Mouse (Mus musculus): Measurements from ENCODE around the gene Ahdc1. TPM values are rescaled to one million over a fixed set of nuclear protein-coding genes. Genes with fewer than 3 reads are reported as not detected.

The Ahdc1 gene
- total RNA-seq, 1 experiment from 2014 or later = 7.2 TPM

GRCm38 (mm10) chr4:133043798-133044646 lies 33.0 kb downstream of the Ahdc1 start:
- ATAC-seq (replicated peaks in 1 of 2; ENCODE audit: insufficient read depth in 1 of 2, low FRiP score in 2 of 2, low TSS enrichment in 1 of 2, low read depth in 1 of 2, poor library complexity in 2 of 2, severe bottlenecking in 2 of 2) = no peak

DNA sequence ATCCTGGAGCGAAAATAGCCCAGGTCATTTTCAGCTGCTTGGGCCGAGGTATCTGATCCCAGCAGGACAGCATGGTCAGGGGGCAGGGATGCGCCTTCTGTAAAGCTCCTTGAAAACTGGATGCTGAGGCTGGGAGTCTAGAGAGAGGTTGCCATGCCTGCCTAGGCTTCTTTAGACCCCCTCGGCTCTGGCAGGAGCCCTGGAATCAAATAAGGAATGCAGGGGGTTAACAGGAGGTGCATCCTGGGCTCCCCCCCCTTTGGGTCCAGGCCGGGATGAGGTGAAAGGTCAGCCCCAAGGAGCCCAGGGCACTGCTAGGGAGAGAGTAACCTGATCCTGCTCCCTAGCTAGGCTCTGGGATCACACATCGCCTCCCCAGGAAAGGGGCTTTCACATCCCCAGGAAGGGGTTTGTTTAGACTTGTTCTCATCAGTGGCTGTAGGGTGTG lies 33.6 kb downstream of the Ahdc1 start:
- ATAC-seq (replicated peaks in 1 of 2; ENCODE audit: insufficient read depth in 1 of 2, low FRiP score in 2 of 2, low TSS enrichment in 1 of 2, low read depth in 1 of 2, poor library complexity in 2 of 2, severe bottlenecking in 2 of 2) = no peak

- ATAC-seq (replicated peaks in 1 of 2; ENCODE audit: insufficient read depth in 1 of 2, low FRiP score in 2 of 2, low TSS enrichment in 1 of 2, low read depth in 1 of 2, poor library complexity in 2 of 2, severe bottlenecking in 2 of 2) = no peak
These were observed 34.9 kb downstream of the Ahdc1 start for GRCm38 (mm10) chr4:133045771-133046474.

- no peak for ATAC-seq (replicated peaks in 1 of 2; ENCODE audit: insufficient read depth in 1 of 2, low FRiP score in 2 of 2, low TSS enrichment in 1 of 2, low read depth in 1 of 2, poor library complexity in 2 of 2, severe bottlenecking in 2 of 2)
These were observed 35.8 kb downstream of the Ahdc1 start for GRCm38 (mm10) chr4:133046691-133047352.

GRCm38 (mm10) chr4:133047353-133048105 lies 36.5 kb downstream of the Ahdc1 start:
- no peak for ATAC-seq (replicated peaks in 1 of 2; ENCODE audit: insufficient read depth in 1 of 2, low FRiP score in 2 of 2, low TSS enrichment in 1 of 2, low read depth in 1 of 2, poor library complexity in 2 of 2, severe bottlenecking in 2 of 2)

- ATAC-seq (replicated peaks in 1 of 2; ENCODE audit: insufficient read depth in 1 of 2, low FRiP score in 2 of 2, low TSS enrichment in 1 of 2, low read depth in 1 of 2, poor library complexity in 2 of 2, severe bottlenecking in 2 of 2) = no peak
These were observed 38.2 kb downstream of the Ahdc1 start for GRCm38 (mm10) chr4:133049071-133049920.

- ATAC-seq (replicated peaks in 1 of 2; ENCODE audit: insufficient read depth in 1 of 2, low FRiP score in 2 of 2, low TSS enrichment in 1 of 2, low read depth in 1 of 2, poor library complexity in 2 of 2, severe bottlenecking in 2 of 2) = no peak
These were observed 39.3 kb downstream of the Ahdc1 start for GRCm38 (mm10) chr4:133050196-133050836.

DNA sequence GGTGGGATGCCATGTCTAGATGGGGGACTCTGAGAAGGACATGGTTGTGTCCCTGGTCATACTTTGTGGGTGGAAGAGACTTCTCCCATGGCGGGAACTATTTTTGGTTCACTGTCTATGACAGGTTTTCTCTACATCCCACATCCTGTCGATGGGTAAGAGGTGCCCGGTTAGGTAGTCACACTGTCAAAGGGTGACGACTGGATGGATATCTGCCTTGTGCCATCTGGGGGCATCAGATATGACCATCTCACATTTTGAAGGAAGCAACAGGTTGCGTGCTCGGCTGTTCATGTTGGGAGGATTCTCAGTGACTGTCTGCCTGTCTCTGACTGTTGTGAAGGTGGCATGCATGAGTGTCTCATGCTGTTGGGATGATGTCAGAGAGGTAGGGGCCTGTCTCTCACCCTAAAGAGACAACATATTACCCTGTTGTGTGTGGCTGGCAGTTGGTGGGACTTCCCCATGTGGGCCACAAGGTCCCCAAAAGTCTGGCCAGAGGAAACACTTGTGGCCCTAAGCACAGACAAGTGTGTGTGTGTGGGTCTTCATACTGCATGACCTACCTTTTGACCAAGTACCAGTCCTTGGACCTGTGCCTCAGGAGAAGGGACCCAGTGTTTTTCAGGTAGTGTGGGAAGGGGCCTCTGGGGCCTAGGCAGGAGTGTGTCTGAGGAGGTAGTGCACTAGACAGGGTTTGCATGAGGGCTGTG lies 39.9 kb downstream of the Ahdc1 start:
- no peak for ATAC-seq (replicated peaks in 1 of 2; ENCODE audit: insufficient read depth in 1 of 2, low FRiP score in 2 of 2, low TSS enrichment in 1 of 2, low read depth in 1 of 2, poor library complexity in 2 of 2, severe bottlenecking in 2 of 2)

GRCm38 (mm10) chr4:133051550-133051865 lies 40.4 kb downstream of the Ahdc1 start:
- no peak for ATAC-seq (replicated peaks in 1 of 2; ENCODE audit: insufficient read depth in 1 of 2, low FRiP score in 2 of 2, low TSS enrichment in 1 of 2, low read depth in 1 of 2, poor library complexity in 2 of 2, severe bottlenecking in 2 of 2)

GRCm38 (mm10) chr4:133052029-133052745 lies 41.1 kb downstream of the Ahdc1 start:
- no peak for ATAC-seq (replicated peaks in 1 of 2; ENCODE audit: insufficient read depth in 1 of 2, low FRiP score in 2 of 2, low TSS enrichment in 1 of 2, low read depth in 1 of 2, poor library complexity in 2 of 2, severe bottlenecking in 2 of 2)

GRCm38 (mm10) chr4:133052995-133053572 lies 42.0 kb downstream of the Ahdc1 start:
- ATAC-seq (replicated peaks in 1 of 2; ENCODE audit: insufficient read depth in 1 of 2, low FRiP score in 2 of 2, low TSS enrichment in 1 of 2, low read depth in 1 of 2, poor library complexity in 2 of 2, severe bottlenecking in 2 of 2) = no peak

- no peak for ATAC-seq (replicated peaks in 1 of 2; ENCODE audit: insufficient read depth in 1 of 2, low FRiP score in 2 of 2, low TSS enrichment in 1 of 2, low read depth in 1 of 2, poor library complexity in 2 of 2, severe bottlenecking in 2 of 2)
These were observed 43.5 kb downstream of the Ahdc1 start for GRCm38 (mm10) chr4:133054530-133054929.

GRCm38 (mm10) chr4:133055163-133055951 lies 44.3 kb downstream of the Ahdc1 start:
- peak; percentile 6 to 13; a peak in 2 of 4 replicates for ATAC-seq (replicated peaks in 1 of 2; ENCODE audit: insufficient read depth in 1 of 2, low FRiP score in 2 of 2, low TSS enrichment in 1 of 2, low read depth in 1 of 2, poor library complexity in 2 of 2, severe bottlenecking in 2 of 2)
